Mouse (Mus musculus) liver, embryonic 16.5 days (tissue): ENCODE measurements around the gene Zdhhc4. TPM values are rescaled to one million over a fixed set of nuclear protein-coding genes. Genes with fewer than 3 reads are reported as not detected.
A peak's percentile ranks its signal among the peaks of the same experiment; 100 is the strongest.

Source experiments
- ATAC-seq: fragments of 200-750 bp; cut with Nextera tagmentation; 2 replicates; pipeline ENCODE4 v1.8.0; 2017; ENCODE audit warnings: low read depth, mild to moderate bottlenecking, moderate number of reproducible peaks, moderate library complexity
- H3K27ac ChIP-seq: fragments of 300-500 bp; sonication (generic); 2 replicates; pipeline ENCODE4 v1.5.1; 2014; ENCODE audit warnings: mild to moderate bottlenecking, low read length
- H3K27me3 ChIP-seq: fragments of 300-500 bp; sonication (generic); 2 replicates; pipeline ENCODE4 v1.6.1; 2014; ENCODE audit warnings: low read depth, low read length, mixed read lengths; ENCODE audit not compliant: control insufficient read depth, insufficient read depth
- H3K36me3 ChIP-seq: fragments of 300-500 bp; sonication (generic); 2 replicates; pipeline ENCODE4 v1.6.1; 2014; ENCODE audit warnings: mild to moderate bottlenecking; ENCODE audit not compliant: control insufficient read depth, insufficient read depth
- H3K4me1 ChIP-seq: fragments of 300-500 bp; sonication (generic); 2 replicates; pipeline ENCODE4 v1.6.1; 2014; ENCODE audit warnings: low read depth, low read length, mixed read lengths; ENCODE audit not compliant: control insufficient read depth
- H3K4me2 ChIP-seq: fragments of 300-500 bp; sonication (generic); 2 replicates; pipeline ENCODE4 v1.6.1; 2014; ENCODE audit warnings: low read depth, low read length, mixed read lengths
- H3K4me3 ChIP-seq: fragments of 300-500 bp; sonication (generic); 2 replicates; pipeline ENCODE4 v1.5.1; 2014; ENCODE audit warnings: low read depth, mild to moderate bottlenecking, low read length
- H3K9ac ChIP-seq: fragments of 300-500 bp; sonication (generic); 2 replicates; pipeline ENCODE4 v1.6.1; 2014; ENCODE audit warnings: low read depth, low read length
- H3K9me3 ChIP-seq: fragments of 300-500 bp; sonication (generic); replicated peaks from 2 replicates; pipeline ENCODE4 v1.6.1; 2016; ENCODE audit warnings: low read length; ENCODE audit not compliant: control insufficient read depth
- WGBS: fragments of 180-500 bp; shearing (Covaris S2); extraction: QIAGEN DNeasy Blood & Tissue Kit; methylation state at CpG from one replicate; pipeline ENCODE4 v1.1.7; 2014; ENCODE audit not compliant: insufficient replicate concordance; 5-methylcytosine and 5-hydroxymethylcytosine counted together
- polyA plus RNA-seq: library from polyadenylated mRNA; unstranded; fragments of >200 nt; fragmentation: Nextera tagmentation; extraction: Ambion mirVana; gene quantifications from 2 replicates; pipeline ENCODE4 v1.2.1, GENCODE M21; 2015

Zdhhc4 gene
- polyA plus RNA-seq, 1 experiment from 2014 or later: 23.9 TPM

DNA sequence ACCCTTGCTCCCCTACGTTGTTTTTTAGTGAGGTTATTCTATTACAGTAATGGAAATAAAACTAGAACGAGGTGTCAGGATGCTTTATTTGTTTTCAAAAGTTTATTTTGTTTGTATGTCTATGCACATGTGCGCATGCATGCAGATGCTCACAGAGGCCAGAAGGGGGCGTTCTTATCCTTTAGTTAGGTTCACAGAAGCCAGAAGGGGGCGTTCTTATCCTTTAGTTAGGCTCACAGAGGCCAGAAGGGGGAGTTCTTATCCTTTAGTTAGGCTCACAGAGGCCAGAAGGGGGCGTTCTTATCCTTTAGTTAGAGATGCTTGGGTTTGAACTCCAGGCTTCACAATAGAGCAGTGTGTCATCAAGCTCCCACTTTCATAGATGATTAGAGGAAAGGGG, 7.5 kb upstream of the Zdhhc4 start:
- no peak overlapping the region for H3K4me3 ChIP-seq
- H3K36me3 ChIP-seq: no peaks in the 10 kb centered on the region
- peaks cover 2% of the 10 kb centered on the region; the same call in 1 of the 2 replicates for H3K27me3 ChIP-seq
- no peak overlapping the region for H3K4me2 ChIP-seq
- no peaks in the 10 kb centered on the region for H3K9me3 ChIP-seq
- no peaks in the 10 kb centered on the region for H3K4me1 ChIP-seq
- H3K9ac ChIP-seq: no peak overlapping the region
- no peak for ATAC-seq
- 54% methylated on average over 6 of the region's 6 CpGs for WGBS
- no peak overlapping the region for H3K27ac ChIP-seq

DNA sequence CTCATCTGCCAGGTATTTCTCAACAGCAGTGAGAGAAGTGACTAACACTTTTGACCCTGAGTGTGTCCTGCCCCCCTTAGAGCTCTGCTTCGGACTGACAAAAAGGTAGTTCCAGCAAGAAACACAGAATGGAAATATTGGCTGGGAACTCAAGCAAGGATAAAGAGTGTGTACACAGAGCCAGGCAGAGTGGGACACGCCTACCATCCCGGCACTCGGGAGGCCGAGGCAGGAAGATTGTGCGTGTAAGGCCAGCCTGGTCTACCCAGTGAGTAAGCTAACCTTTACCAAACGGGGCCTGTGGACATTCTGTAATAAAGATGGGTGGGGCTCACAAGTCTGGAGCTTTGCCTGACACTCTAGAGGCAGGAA, 6.0 kb upstream of the Zdhhc4 start:
- H3K4me2 ChIP-seq: no peak overlapping the region
- no peak overlapping the region for H3K4me3 ChIP-seq
- peaks cover 2% of the 10 kb centered on the region; the same call in 1 of the 2 replicates for H3K27me3 ChIP-seq
- H3K27ac ChIP-seq: no peak overlapping the region
- no peak for ATAC-seq
- no peaks in the 10 kb centered on the region for H3K36me3 ChIP-seq
- 50% methylated on average over 7 of the region's 7 CpGs for WGBS
- no peak overlapping the region for H3K9ac ChIP-seq
- no peaks in the 10 kb centered on the region for H3K9me3 ChIP-seq
- no peaks in the 10 kb centered on the region for H3K4me1 ChIP-seq

GRCm38 (mm10) chr5:143334418-143335088, 5.5 kb upstream of the Zdhhc4 start:
- no peaks in the 10 kb centered on the region for H3K9me3 ChIP-seq
- no peaks in the 10 kb centered on the region for H3K36me3 ChIP-seq
- peak overlapping the region; percentile 32; the same call in 1 of the 2 replicates for H3K4me2 ChIP-seq
- 46% methylated on average over 14 of the region's 14 CpGs for WGBS
- H3K27ac ChIP-seq: no peak overlapping the region
- no peak overlapping the region for H3K9ac ChIP-seq
- no peak for ATAC-seq
- H3K27me3 ChIP-seq: no peaks in the 10 kb centered on the region
- H3K4me1 ChIP-seq: peaks cover 4% of the 10 kb centered on the region
- no peak overlapping the region for H3K4me3 ChIP-seq

GRCm38 (mm10) chr5:143333872-143334271, 4.8 kb upstream of the Zdhhc4 start:
- no peak for ATAC-seq
- WGBS: 9% methylated on average over 5 of the region's 5 CpGs
- no peak overlapping the region for H3K4me3 ChIP-seq
- H3K27ac ChIP-seq: no peak overlapping the region
- no peaks in the 10 kb centered on the region for H3K9me3 ChIP-seq
- peak overlapping the region; percentile 32; the same call in 1 of the 2 replicates for H3K4me2 ChIP-seq
- H3K9ac ChIP-seq: no peak overlapping the region
- no peaks in the 10 kb centered on the region for H3K36me3 ChIP-seq
- H3K27me3 ChIP-seq: no peaks in the 10 kb centered on the region
- peaks cover 4% of the 10 kb centered on the region for H3K4me1 ChIP-seq

- no peaks in the 10 kb centered on the region for H3K27me3 ChIP-seq
- no peak overlapping the region for H3K4me3 ChIP-seq
- H3K27ac ChIP-seq: no peak overlapping the region
- no peak overlapping the region for H3K9ac ChIP-seq
- H3K36me3 ChIP-seq: peaks cover 14% of the 10 kb centered on the region
- WGBS: 78% methylated on average over 8 of the region's 8 CpGs
- H3K4me2 ChIP-seq: no peak overlapping the region
- ATAC-seq: no peak
- H3K9me3 ChIP-seq: no peaks in the 10 kb centered on the region
- H3K4me1 ChIP-seq: peaks cover 18% of the 10 kb centered on the region
These were observed 11.8 kb downstream of the Zdhhc4 start for GRCm38 (mm10) chr5:143317288-143317610.

GRCm38 (mm10) chr5:143316605-143317287, 12.3 kb downstream of the Zdhhc4 start:
- peaks cover 15% of the 10 kb centered on the region for H3K36me3 ChIP-seq
- H3K4me3 ChIP-seq: no peak overlapping the region
- H3K9ac ChIP-seq: no peak overlapping the region

DNA sequence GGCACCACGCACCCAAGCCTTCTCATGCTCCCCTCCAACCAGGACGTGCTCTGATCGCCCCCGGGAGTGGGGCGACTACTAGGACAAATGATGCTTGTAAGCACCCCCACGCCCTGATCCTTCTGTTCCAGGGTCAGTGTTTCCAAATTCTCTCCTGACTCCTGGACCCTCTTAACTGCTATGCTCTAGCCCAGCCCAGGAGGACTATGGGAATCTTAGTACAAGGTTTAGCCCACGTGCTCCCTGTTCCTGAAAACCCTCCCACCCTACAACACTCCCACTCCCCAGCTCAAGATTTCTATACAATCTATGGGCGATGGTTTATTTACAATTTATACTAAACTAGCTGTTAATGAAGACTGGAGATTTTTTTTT, 13.6 kb downstream of the Zdhhc4 start:
- H3K4me3 ChIP-seq: peak overlapping the region; percentile 83
- peaks cover 27% of the 10 kb centered on the region for H3K4me1 ChIP-seq
- H3K4me2 ChIP-seq: peak overlapping the region; percentile 61
- no peaks in the 10 kb centered on the region for H3K9me3 ChIP-seq
- H3K9ac ChIP-seq: 0 out of 2 replicates have a peak overlapping the region, but pooled peaks have one; percentile 15
- ATAC-seq: no peak
- WGBS: 17% methylated on average over 8 of the region's 8 CpGs
- H3K36me3 ChIP-seq: peaks cover 19% of the 10 kb centered on the region
- no peak overlapping the region for H3K27ac ChIP-seq
- no peaks in the 10 kb centered on the region for H3K27me3 ChIP-seq

More at GRCm38 (mm10) chr5:143316605-143317287, 12.3 kb downstream of the Zdhhc4 start:
- Histone ChIP-seq H3K4me2 (no peak overlapping the region), H3K4me1 (peaks cover 18% of the 10 kb centered on the region), H3K9me3 (no peaks in the 10 kb centered on the region), H3K27ac (no peak overlapping the region), H3K27me3 (no peaks in the 10 kb centered on the region)
- 82% methylated on average over 5 of the region's 5 CpGs for WGBS
- ATAC-seq: no peak

GRCm38 (mm10) chr5:143314730-143315513, 14.1 kb downstream of the Zdhhc4 start, which contains the start of gene E130309D02Rik:
Gene E130309D02Rik (minus strand): TSS chr5:143315360.
- WGBS: under 1% methylated on average over 94 of the region's 101 CpGs
- peak within 1 kb of the TSS; percentile 83 for H3K4me3 ChIP-seq
- ATAC-seq: peak; percentile 86
- H3K9me3 ChIP-seq: no peaks in the 10 kb centered on the region
- peak within 1 kb of the TSS; percentile 80 for H3K27ac ChIP-seq
- H3K4me1 ChIP-seq: peaks cover 30% of the 10 kb centered on the region
- no peaks in the 10 kb centered on the region for H3K27me3 ChIP-seq
- H3K4me2 ChIP-seq: peak within 1 kb of the TSS; percentile 95
- peak within 1 kb of the TSS; percentile 93 for H3K9ac ChIP-seq
- peaks cover 20% of the 10 kb centered on the region for H3K36me3 ChIP-seq
